9 mouse cellular contexts compared by ENCODE assay signal in the genomic region with DNA sequence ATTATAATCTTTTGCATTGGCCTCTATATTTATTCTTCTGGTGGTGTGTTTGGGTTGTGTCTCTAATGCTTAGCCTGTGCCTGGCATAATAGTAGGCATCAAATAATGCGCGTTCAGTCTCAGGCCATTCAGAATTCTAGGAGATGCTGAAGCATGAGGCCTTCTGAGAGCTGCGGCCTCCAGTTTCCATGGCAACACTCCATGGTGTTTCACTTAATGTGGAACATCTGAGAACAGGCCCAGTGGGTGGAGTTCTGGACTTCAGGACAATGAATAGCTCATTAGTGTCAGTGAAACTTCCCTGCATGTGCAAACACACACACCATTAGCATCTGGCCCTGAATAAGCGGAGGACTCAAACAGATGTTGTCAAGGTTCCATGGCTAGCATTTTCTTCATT.
DNase-seq lines count a peak whose midpoint lies in the region; ATAC-seq lines count a peak whose summit lies in the region.
"Had no signal": no experiment of that assay in that cellular context is flagged by ENCODE, and none has a peak within 500 bp of the region (broad histone marks: within the 10 kb centered on the region; RNA-seq: fewer than 3 reads in every experiment).

No protein-coding gene starts in this region.

- H3K36me3 ChIP-seq in forebrain, embryonic 15.5 days, result no peaks in the 10 kb centered on the region
- H3K36me3 ChIP-seq in midbrain, embryonic 14.5 days (ENCODE audit: control insufficient read depth, insufficient read depth, low read length), result no peaks in the 10 kb centered on the region
- H3K36me3 ChIP-seq: liver, embryonic 13.5 days had no signal

- H3K4me3 ChIP-seq in forebrain, embryonic 15.5 days, result no peak overlapping the region
- H3K4me3 ChIP-seq in midbrain, embryonic 14.5 days (replicated peaks; ENCODE audit: low read depth, low read length), result no peak overlapping the region
- H3K4me3 ChIP-seq: liver, embryonic 13.5 days had no signal

- 3% methylated on average over 4 of the region's 4 CpGs for WGBS in forebrain, embryonic 15.5 days
- WGBS in midbrain, embryonic 14.5 days, result 2% methylated on average over 4 of the region's 4 CpGs

- no peaks in the 10 kb centered on the region for H3K9me3 ChIP-seq in forebrain, embryonic 15.5 days
- H3K9me3 ChIP-seq in midbrain, embryonic 14.5 days (ENCODE audit: control insufficient read depth, low read length), result no peaks in the 10 kb centered on the region
- H3K9me3 ChIP-seq: liver, embryonic 13.5 days had no signal

- 0 out of 2 replicates have a peak, but pooled peaks cover 7% of the 10 kb centered on the region for H3K27me3 ChIP-seq in forebrain, embryonic 15.5 days
- 0 out of 2 replicates have a peak, but pooled peaks cover 5% of the 10 kb centered on the region for H3K27me3 ChIP-seq in midbrain, embryonic 14.5 days (ENCODE audit: control insufficient read depth, insufficient read depth, low read length)
- H3K27me3 ChIP-seq: liver, embryonic 13.5 days had no signal

- peak; percentile 92 for ATAC-seq in forebrain, embryonic 15.5 days (replicated peaks)
- ATAC-seq in midbrain, embryonic 14.5 days (ENCODE audit: low FRiP score, low TSS enrichment), result peak; percentile 84
- ATAC-seq in megakaryocyte-erythroid progenitor cell, adult 5-6 weeks (replicated peaks; ENCODE audit: low FRiP score, low TSS enrichment, poor library complexity, severe bottlenecking), result no peak
- ATAC-seq in granulocyte monocyte progenitor cell, adult 5-6 weeks (replicated peaks; ENCODE audit: poor library complexity, severe bottlenecking), result no peak
- no peak for ATAC-seq in monocyte, adult 5-6 weeks (replicated peaks; ENCODE audit: insufficient number of reproducible peaks, low FRiP score, low TSS enrichment, poor library complexity, severe bottlenecking)

- no peak overlapping the region for H3K4me2 ChIP-seq in forebrain, embryonic 15.5 days (replicated peaks)
- no peak overlapping the region for H3K4me2 ChIP-seq in midbrain, embryonic 14.5 days (ENCODE audit: low read length)
- H3K4me2 ChIP-seq: liver, embryonic 13.5 days had no signal

- peaks cover 4% of the 10 kb centered on the region for H3K4me1 ChIP-seq in forebrain, embryonic 15.5 days
- H3K4me1 ChIP-seq in midbrain, embryonic 14.5 days (ENCODE audit: control insufficient read depth, insufficient read depth, low read length), result peaks cover 12% of the 10 kb centered on the region
- H3K4me1 ChIP-seq: liver, embryonic 13.5 days had no signal

- H3K27ac ChIP-seq in forebrain, embryonic 15.5 days (replicated peaks), result no peak overlapping the region
- H3K27ac ChIP-seq in midbrain, embryonic 14.5 days (replicated peaks; ENCODE audit: low read depth, low read length), result no peak overlapping the region
- H3K27ac ChIP-seq: liver, embryonic 13.5 days had no signal

- H3K9ac ChIP-seq in forebrain, embryonic 15.5 days (replicated peaks), result no peak overlapping the region
- H3K9ac ChIP-seq in midbrain, embryonic 14.5 days (replicated peaks; ENCODE audit: low read length), result no peak overlapping the region
- H3K9ac ChIP-seq: liver, embryonic 13.5 days had no signal

- peak; percentile 5 to 15 for DNase-seq in cerebellum, postnatal 14 days
- no peak for DNase-seq in cerebellum, adult 9-11 months
- DNase-seq in hindlimb bud, embryonic 11.5 days (ENCODE audit: extremely low spot score, low read depth, low spot score), result peak; percentile 94
- peak; percentile 90 for DNase-seq in midbrain, embryonic 14.5 days
- DNase-seq: liver, embryonic 13.5 days had no signal

Comparison
In these comparisons a context has a peak if more than half of its experiments do, and no peak if none do; other contexts are left out.
1. ATAC-seq: peak in forebrain, embryonic 15.5 days (single experiment) and midbrain, embryonic 14.5 days (single experiment); none in megakaryocyte-erythroid progenitor cell, adult 5-6 weeks (single experiment), granulocyte monocyte progenitor cell, adult 5-6 weeks (single experiment) and monocyte, adult 5-6 weeks (single experiment).